Mouse (Mus musculus): Measurements from ENCODE around the gene A930017K11Rik. TPM values are rescaled to one million over a fixed set of nuclear protein-coding genes. Genes with fewer than 3 reads are reported as not detected.

A930017K11Rik gene
- polyA plus RNA-seq, 1 experiment from 2014 or later, result 5.4 TPM

- Histone ChIP-seq H3K9me3 (replicated peaks) (no peaks in the 10 kb centered on the region), H3K36me3 (peaks cover 36% of the 10 kb centered on the region), H3K27ac (no peak overlapping the region), H3K4me2 (no peak overlapping the region), H3K27me3 (peaks cover 26% of the 10 kb centered on the region), H3K4me3 (replicated peaks) (no peak overlapping the region), H3K4me1 (peaks cover 9% of the 10 kb centered on the region), H3K9ac (no peak overlapping the region)
- WGBS, result 82% methylated on average over 7 of the region's 7 CpGs
- no peak for ATAC-seq (replicated peaks; ENCODE audit: low FRiP score)
Observed at GRCm38 (mm10) chr17:25956631-25957030, 4.3 kb upstream of the A930017K11Rik start.

DNA sequence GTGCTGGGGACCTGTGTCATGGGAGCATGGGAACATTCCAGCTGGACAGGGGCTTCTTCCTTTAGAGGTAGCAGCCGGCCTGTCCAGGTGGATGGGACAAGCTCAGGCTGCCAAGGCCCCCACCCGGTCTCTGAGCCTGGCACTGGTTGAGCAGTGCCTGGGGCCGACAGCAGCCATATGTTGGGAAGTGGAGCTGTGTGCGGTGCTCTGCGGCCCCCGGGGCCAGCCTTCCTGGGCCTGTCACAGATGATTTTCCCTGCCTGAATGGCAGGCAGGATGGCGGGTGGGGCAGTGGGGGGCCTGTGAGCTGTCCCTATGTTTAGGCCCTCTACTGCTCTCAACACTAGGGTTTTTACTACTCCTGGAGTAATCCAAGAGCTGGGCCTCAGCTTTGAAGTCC, 3.8 kb upstream of the A930017K11Rik start:
- ATAC-seq (replicated peaks; ENCODE audit: low FRiP score), result no peak
- no peak overlapping the region for H3K4me3 ChIP-seq (replicated peaks)
- no peak overlapping the region for H3K27ac ChIP-seq
- H3K9me3 ChIP-seq (replicated peaks), result no peaks in the 10 kb centered on the region
- peaks cover 13% of the 10 kb centered on the region for H3K4me1 ChIP-seq
- no peak overlapping the region for H3K9ac ChIP-seq
- peaks cover 32% of the 10 kb centered on the region for H3K36me3 ChIP-seq
- peaks cover 31% of the 10 kb centered on the region for H3K27me3 ChIP-seq
- WGBS, result 64% methylated on average over 7 of the region's 7 CpGs
- no peak overlapping the region for H3K4me2 ChIP-seq

DNA sequence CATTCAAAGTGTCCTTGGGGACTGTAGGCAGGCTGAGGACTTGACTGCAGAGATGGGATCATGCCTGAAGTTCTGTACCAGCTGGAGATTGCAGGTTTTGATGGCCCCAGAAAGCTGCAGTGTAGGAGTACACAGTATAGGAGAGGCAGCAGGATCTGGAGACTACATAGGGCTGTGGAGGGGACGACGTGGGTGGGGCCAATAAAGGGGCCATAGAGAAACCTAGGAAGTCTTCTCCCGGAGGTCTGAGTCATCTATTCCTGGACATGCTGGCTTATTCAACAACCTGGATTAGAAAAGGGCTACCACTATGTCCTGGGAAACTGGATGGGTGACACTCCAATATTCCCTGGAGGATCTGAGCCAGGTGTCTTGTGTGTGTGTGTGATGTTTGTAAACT, 3.4 kb upstream of the A930017K11Rik start:
- no peak for ATAC-seq (replicated peaks; ENCODE audit: low FRiP score)
- H3K9me3 ChIP-seq (replicated peaks), result no peaks in the 10 kb centered on the region
- 31% methylated on average over 3 of the region's 3 CpGs for WGBS

DNA sequence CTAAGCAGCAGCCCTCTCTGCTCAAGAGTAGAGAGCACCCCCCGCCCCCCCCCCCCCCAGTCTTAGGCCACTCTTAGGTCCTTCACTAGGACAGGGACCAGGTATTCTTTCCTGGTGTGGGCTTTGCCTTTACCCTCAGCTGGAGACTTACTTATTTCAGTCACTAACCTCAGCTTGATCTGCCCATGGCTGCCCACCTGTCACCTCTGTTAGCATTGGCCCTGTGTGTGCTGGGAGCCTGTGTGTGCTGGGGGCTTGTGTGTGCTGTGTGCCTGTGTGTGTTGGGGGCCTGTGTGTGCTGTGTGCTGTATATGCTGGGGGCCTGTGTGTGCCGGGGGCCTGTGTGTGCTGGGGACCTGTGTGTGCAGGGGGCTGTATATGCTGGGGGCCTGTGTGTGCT, 2.3 kb upstream of the A930017K11Rik start:
- H3K4me2 ChIP-seq, result no peak overlapping the region
- no peak for ATAC-seq (replicated peaks; ENCODE audit: low FRiP score)
- H3K27ac ChIP-seq, result no peak overlapping the region
- peaks cover 16% of the 10 kb centered on the region for H3K4me1 ChIP-seq
- peaks cover 46% of the 10 kb centered on the region for H3K27me3 ChIP-seq
- no peak overlapping the region for H3K4me3 ChIP-seq (replicated peaks)
- no peak overlapping the region for H3K9ac ChIP-seq
- H3K36me3 ChIP-seq, result peaks cover 20% of the 10 kb centered on the region
- WGBS, result 61% methylated on average over 2 of the region's 2 CpGs
- H3K9me3 ChIP-seq (replicated peaks), result no peaks in the 10 kb centered on the region

More for the DNA sequence above, 3.4 kb upstream of the A930017K11Rik start:
- Histone ChIP-seq H3K4me1 (peaks cover 16% of the 10 kb centered on the region), H3K4me2 (no peak overlapping the region), H3K9ac (no peak overlapping the region), H3K4me3 (replicated peaks) (no peak overlapping the region), H3K36me3 (peaks cover 29% of the 10 kb centered on the region), H3K27me3 (peaks cover 35% of the 10 kb centered on the region), H3K27ac (no peak overlapping the region)

DNA sequence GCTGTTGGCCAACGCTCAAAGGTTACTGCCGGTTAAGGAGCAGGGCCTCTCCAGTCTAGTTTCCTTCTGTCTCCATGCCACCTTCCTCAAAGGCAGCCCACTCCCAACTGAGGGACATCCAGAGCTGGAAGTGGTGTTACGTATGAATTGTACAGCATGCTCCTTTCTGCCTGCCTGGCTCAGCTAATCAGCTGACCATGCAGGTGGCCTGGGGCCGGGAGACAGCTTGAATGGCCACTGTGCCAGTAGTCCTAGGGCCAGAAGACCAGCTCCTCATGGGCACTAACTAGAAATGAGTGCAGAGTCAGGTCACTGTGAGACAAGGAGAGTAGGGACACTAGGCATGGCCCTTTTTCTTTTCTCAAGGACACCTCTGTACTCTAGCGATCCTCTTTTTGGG, 796 bp upstream of the A930017K11Rik start:
- no peak overlapping the region for H3K27ac ChIP-seq
- H3K9me3 ChIP-seq (replicated peaks), result no peaks in the 10 kb centered on the region
- ATAC-seq (replicated peaks; ENCODE audit: low FRiP score), result no peak
- peaks cover 6% of the 10 kb centered on the region; the same call in 1 of the 2 replicates for H3K36me3 ChIP-seq
- peaks cover 47% of the 10 kb centered on the region for H3K27me3 ChIP-seq
- H3K4me3 ChIP-seq (replicated peaks), result no peak overlapping the region
- peaks cover 16% of the 10 kb centered on the region for H3K4me1 ChIP-seq
- no peak overlapping the region for H3K9ac ChIP-seq
- H3K4me2 ChIP-seq, result peak overlapping the region; percentile 90
- WGBS, result 82% methylated on average over 5 of the region's 5 CpGs

GRCm38 (mm10) chr17:25951225-25951802, 1.1 kb downstream of the A930017K11Rik start:
- H3K4me2 ChIP-seq, result peak overlapping the region; percentile 90
- H3K9ac ChIP-seq, result peak overlapping the region; percentile 55
- H3K27me3 ChIP-seq, result peaks cover 47% of the 10 kb centered on the region
- peak overlapping the region; percentile 52 for H3K4me3 ChIP-seq (replicated peaks)
- H3K9me3 ChIP-seq (replicated peaks), result no peaks in the 10 kb centered on the region
- ATAC-seq (replicated peaks; ENCODE audit: low FRiP score), result 0 out of 2 replicates have a peak, but pooled peaks have one; percentile 4
- WGBS, result 1% methylated on average over 33 of the region's 33 CpGs
- H3K36me3 ChIP-seq, result no peaks in the 10 kb centered on the region
- H3K4me1 ChIP-seq, result peaks cover 21% of the 10 kb centered on the region
- peak overlapping the region; percentile 54 for H3K27ac ChIP-seq

- 0% methylated on average over 2 of the region's 3 CpGs for WGBS
- Histone ChIP-seq H3K36me3 (no peaks in the 10 kb centered on the region), H3K4me2 (peak overlapping the region; percentile 90), H3K27ac (peak overlapping the region; percentile 73), H3K4me3 (replicated peaks) (peak overlapping the region; percentile 52), H3K9me3 (replicated peaks) (no peaks in the 10 kb centered on the region), H3K9ac (no peak overlapping the region), H3K27me3 (peaks cover 47% of the 10 kb centered on the region), H3K4me1 (peaks cover 27% of the 10 kb centered on the region)
- no peak for ATAC-seq (replicated peaks; ENCODE audit: low FRiP score)
Observed at GRCm38 (mm10) chr17:25950706-25951105, 1.7 kb downstream of the A930017K11Rik start.

DNA sequence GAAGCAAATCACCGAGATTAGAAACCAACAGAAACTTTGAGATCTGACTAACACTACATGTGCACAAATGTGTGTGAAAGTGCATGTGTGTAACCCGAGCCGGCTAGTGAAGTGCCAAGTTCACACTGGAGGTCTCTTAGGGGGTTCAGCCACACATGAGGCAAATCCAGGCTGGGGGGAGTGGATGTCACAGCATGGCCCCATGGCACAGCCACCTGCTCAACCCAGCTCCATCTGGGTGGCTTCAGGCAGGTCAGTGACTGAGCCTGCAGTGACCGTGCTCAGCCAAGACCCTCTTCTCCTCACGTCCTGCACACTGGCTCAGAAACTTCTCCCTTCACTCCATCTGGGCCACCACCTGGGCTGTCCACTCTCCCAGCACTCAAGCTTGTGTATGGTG, 2.4 kb downstream of the A930017K11Rik start:
- Histone ChIP-seq H3K4me3 (replicated peaks) (peak overlapping the region; percentile 52; the same call in 1 of the 2 replicates), H3K27me3 (peaks cover 47% of the 10 kb centered on the region)
- WGBS, result 58% methylated on average over 5 of the region's 5 CpGs

GRCm38 (mm10) chr17:25948051-25948450, 4.3 kb downstream of the A930017K11Rik start:
- Histone ChIP-seq H3K9ac (no peak overlapping the region), H3K4me1 (peaks cover 33% of the 10 kb centered on the region), H3K27ac (peak overlapping the region; percentile 48; the same call in 1 of the 2 replicates), H3K36me3 (no peaks in the 10 kb centered on the region), H3K4me2 (no peak overlapping the region), H3K27me3 (peaks cover 35% of the 10 kb centered on the region), H3K4me3 (replicated peaks) (no peak overlapping the region), H3K9me3 (replicated peaks) (no peaks in the 10 kb centered on the region)
- ATAC-seq (replicated peaks; ENCODE audit: low FRiP score), result no peak
- 71% methylated on average over 8 of the region's 8 CpGs for WGBS

More for the DNA sequence above, 2.4 kb downstream of the A930017K11Rik start:
- no peaks in the 10 kb centered on the region for H3K36me3 ChIP-seq
- peak overlapping the region; percentile 90 for H3K4me2 ChIP-seq
- H3K9ac ChIP-seq, result no peak overlapping the region
- no peak for ATAC-seq (replicated peaks; ENCODE audit: low FRiP score)
- H3K9me3 ChIP-seq (replicated peaks), result no peaks in the 10 kb centered on the region
- peaks cover 33% of the 10 kb centered on the region for H3K4me1 ChIP-seq
- peak overlapping the region; percentile 73 for H3K27ac ChIP-seq

DNA sequence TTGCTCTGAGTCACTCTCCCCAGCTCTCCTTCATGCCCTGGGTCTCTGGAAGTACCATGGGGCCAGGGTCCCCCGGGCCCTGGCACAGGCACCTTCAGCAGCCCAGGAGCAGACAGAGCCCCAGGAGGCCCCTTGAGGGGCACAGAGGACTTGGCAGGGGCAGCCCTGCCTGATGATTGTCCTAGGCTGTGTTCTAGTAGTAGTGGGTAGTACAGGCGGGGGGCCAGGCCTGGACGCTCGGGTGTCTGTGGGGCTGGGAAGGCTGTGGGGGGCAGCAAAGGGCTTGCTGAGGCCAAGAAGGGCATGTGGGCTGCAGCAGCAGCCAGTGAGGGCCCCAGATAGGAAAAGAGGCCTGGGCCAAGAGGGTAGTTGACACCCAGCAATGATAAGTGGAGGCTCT, 4.8 kb downstream of the A930017K11Rik start:
- peaks cover 31% of the 10 kb centered on the region for H3K27me3 ChIP-seq
- H3K4me3 ChIP-seq (replicated peaks), result no peak overlapping the region
- 84% methylated on average over 4 of the region's 4 CpGs for WGBS
- H3K36me3 ChIP-seq, result no peaks in the 10 kb centered on the region
- H3K4me2 ChIP-seq, result no peak overlapping the region
- H3K9me3 ChIP-seq (replicated peaks), result no peaks in the 10 kb centered on the region
- peak overlapping the region; percentile 48; the same call in 1 of the 2 replicates for H3K27ac ChIP-seq
- H3K9ac ChIP-seq, result 0 out of 2 replicates have a peak overlapping the region, but pooled peaks have one; percentile 2
- H3K4me1 ChIP-seq, result peaks cover 34% of the 10 kb centered on the region
- no peak for ATAC-seq (replicated peaks; ENCODE audit: low FRiP score)

DNA sequence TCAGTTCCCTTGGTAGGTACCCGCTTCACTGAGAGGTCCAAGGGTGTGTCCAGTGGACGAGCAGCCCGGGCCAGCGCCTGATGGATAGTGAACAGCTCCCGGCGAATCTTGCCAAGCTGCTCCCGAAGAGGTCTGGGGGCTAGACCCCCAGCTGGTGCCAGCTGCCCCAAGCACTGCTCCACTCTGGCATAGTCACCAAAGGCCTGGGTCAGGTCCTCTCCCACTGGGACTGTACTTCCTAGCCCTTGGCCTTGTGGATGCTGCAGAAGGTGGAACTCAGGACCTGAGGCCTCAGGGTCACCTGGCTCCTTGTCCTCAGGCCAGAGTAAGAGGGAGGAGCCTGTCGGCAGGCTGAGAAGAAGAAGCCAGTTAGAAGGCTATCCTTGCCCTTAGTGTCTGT, 5.5 kb downstream of the A930017K11Rik start:
- WGBS, result 80% methylated on average over 8 of the region's 8 CpGs
- H3K4me2 ChIP-seq, result no peak overlapping the region
- peak overlapping the region; percentile 85 for H3K27ac ChIP-seq
- peaks cover 34% of the 10 kb centered on the region for H3K4me1 ChIP-seq
- no peak overlapping the region for H3K4me3 ChIP-seq (replicated peaks)
- H3K27me3 ChIP-seq, result peaks cover 24% of the 10 kb centered on the region
- H3K9ac ChIP-seq, result no peak overlapping the region
- no peak for ATAC-seq (replicated peaks; ENCODE audit: low FRiP score)
- H3K9me3 ChIP-seq (replicated peaks), result no peaks in the 10 kb centered on the region
- no peaks in the 10 kb centered on the region for H3K36me3 ChIP-seq

- Histone ChIP-seq H3K4me2 (no peak overlapping the region), H3K9me3 (replicated peaks) (no peaks in the 10 kb centered on the region), H3K4me3 (replicated peaks) (no peak overlapping the region), H3K4me1 (peaks cover 29% of the 10 kb centered on the region), H3K27ac (peak overlapping the region; percentile 85), H3K27me3 (peaks cover 18% of the 10 kb centered on the region), H3K36me3 (no peaks in the 10 kb centered on the region), H3K9ac (no peak overlapping the region)
- ATAC-seq (replicated peaks; ENCODE audit: low FRiP score), result no peak
- 69% methylated on average over 7 of the region's 7 CpGs for WGBS
Observed at GRCm38 (mm10) chr17:25946349-25946748, 6.0 kb downstream of the A930017K11Rik start.
